Mouse (Mus musculus): ENCODE measurements around the gene Sln. TPM values are rescaled to one million over a fixed set of nuclear protein-coding genes. Genes with fewer than 3 reads are reported as not detected.
A peak's percentile ranks its signal among the peaks of the same experiment; 100 is the strongest.

Gene Sln
- total RNA-seq, 2 experiments from 2014 or later, result not detected

- DNase-seq (ENCODE audit: low spot score in 2 of 2), result peak in 1 of 2 experiments; percentile 42
Observed at GRCm38 (mm10) chr9:53903215-53903842, 53.4 kb downstream of the Sln start.

Other genes with a start within 250 kb of the Sln start
- gene Acat1, start 239.8 kb upstream of the Sln start, total RNA-seq (2021), result 10 to 100 TPM; 54.5 to 55.4 TPM
- gene Cul5, start 180.2 kb upstream of the Sln start, total RNA-seq (2021), result 10 to 100 TPM; 60.7 to 62.9 TPM
- gene Rab39, start 143.9 kb upstream of the Sln start, total RNA-seq (2021), result 1 to 10 TPM; 2.1 to 2.7 TPM
- 1 to 10 TPM; 5.0 TPM for gene Slc35f2, start 78.6 kb upstream of the Sln start, total RNA-seq (2021)
- gene Elmod1, start 125.1 kb downstream of the Sln start, total RNA-seq (2021), result 100 to 1,000 TPM; 232 to 245 TPM
- 10 to 100 TPM; 28.5 TPM for gene Tnfaip8l3, start 218.2 kb downstream of the Sln start, total RNA-seq (2021)

Data from layer of hippocampus, adult 18-20 months (tissue).